In the genomic region with DNA sequence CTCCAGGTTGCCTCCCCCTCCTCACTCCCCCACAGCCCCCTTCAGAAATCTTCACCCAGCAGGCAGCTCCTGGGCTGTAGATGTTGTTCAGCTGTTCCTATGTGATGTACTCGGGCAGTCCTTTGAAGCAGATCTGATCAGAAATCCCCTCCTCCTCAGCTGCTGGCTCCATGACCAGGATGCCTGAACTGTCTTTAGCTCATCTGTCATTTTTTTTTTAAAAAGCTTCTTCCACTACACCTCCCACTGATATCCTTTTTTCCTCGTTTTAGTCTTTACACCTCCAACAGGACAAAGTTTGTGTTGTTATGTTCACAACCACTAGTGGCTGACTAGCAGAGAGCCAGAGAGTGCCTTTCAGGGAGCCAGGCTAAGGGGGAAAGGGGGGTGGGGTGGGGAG, we compare ENCODE assay signal across 9 mouse cellular contexts.
DNase-seq lines count a peak whose midpoint lies in the region; ATAC-seq and TF ChIP-seq lines count a peak whose summit lies in the region.
"Had no signal": no experiment of that assay in that cellular context is flagged by ENCODE, and none has a peak within 500 bp of the region (broad histone marks: within the 10 kb centered on the region; RNA-seq: fewer than 3 reads in every experiment).

No protein-coding gene starts in this region.

- WGBS in kidney, embryonic 15.5 days = 0% methylated on average over 2 of the region's 2 CpGs
- 26% methylated on average over 2 of the region's 2 CpGs for WGBS in intestine, embryonic 15.5 days

- peak overlapping the region; percentile 93 for H3K27ac ChIP-seq in kidney, embryonic 15.5 days
- no peak overlapping the region for H3K27ac ChIP-seq in embryonic fibroblast, embryonic 13.5 days (ENCODE audit: insufficient read depth, low read length)
- H3K27ac ChIP-seq in intestine, embryonic 15.5 days = no peak overlapping the region

- peak overlapping the region; percentile 83; the same call in 1 of the 2 replicates for H3K9ac ChIP-seq in kidney, embryonic 15.5 days
- H3K9ac ChIP-seq in intestine, embryonic 15.5 days = no peak overlapping the region

- no peak for DNase-seq in kidney, postnatal 36 days
- DNase-seq in B cell, adult 2 months = no peak
- no peak for DNase-seq in thymus, postnatal 4 days
- no peak for DNase-seq in cerebellum, adult 8-10 months

- no peak for TF ChIP-seq POLR2A in embryonic fibroblast, embryonic 13.5 days (IDR thresholded peaks at IDR 0.05; ENCODE audit: low read depth, low read length)
- no peak for TF ChIP-seq POLR2A in myocyte (IDR thresholded peaks at IDR 0.05; ENCODE audit: insufficient read length, low read depth)

- H3K4me2 ChIP-seq in kidney, embryonic 15.5 days = peak overlapping the region; percentile 95
- peak overlapping the region; percentile 94 for H3K4me2 ChIP-seq in intestine, embryonic 15.5 days (replicated peaks)
- peak overlapping the region; percentile 81 for H3K4me2 ChIP-seq in myocyte (ENCODE audit: low read depth)

- no peaks in the 10 kb centered on the region for H3K9me3 ChIP-seq in kidney, embryonic 15.5 days (replicated peaks)
- no peaks in the 10 kb centered on the region for H3K9me3 ChIP-seq in intestine, embryonic 15.5 days

- ATAC-seq in kidney, embryonic 15.5 days (replicated peaks; ENCODE audit: low FRiP score) = no peak; the same call in 1 of the 2 replicates
- ATAC-seq in intestine, embryonic 15.5 days = no peak

- H3K79me2 ChIP-seq in myocyte (ENCODE audit: control insufficient read depth, insufficient read depth) = no peaks in the 10 kb centered on the region

- H3K36me3 ChIP-seq in kidney, embryonic 15.5 days = no peaks in the 10 kb centered on the region
- no peaks in the 10 kb centered on the region for H3K36me3 ChIP-seq in intestine, embryonic 15.5 days
- H3K36me3 ChIP-seq in myocyte (ENCODE audit: control insufficient read depth, insufficient read depth) = no peaks in the 10 kb centered on the region
- H3K36me3 ChIP-seq: G1E had no signal

- peaks cover 39% of the 10 kb centered on the region for H3K4me1 ChIP-seq in kidney, embryonic 15.5 days
- H3K4me1 ChIP-seq in embryonic fibroblast, embryonic 13.5 days (ENCODE audit: control insufficient read depth, insufficient read depth, low read length) = no peaks in the 10 kb centered on the region
- 0 out of 2 replicates have a peak, but pooled peaks cover 2% of the 10 kb centered on the region for H3K4me1 ChIP-seq in intestine, embryonic 15.5 days (replicated peaks)

- peak overlapping the region; percentile 83 for H3K4me3 ChIP-seq in kidney, embryonic 15.5 days (replicated peaks)
- peak overlapping the region; percentile 65; the same call in 1 of the 2 replicates for H3K4me3 ChIP-seq in embryonic fibroblast, embryonic 13.5 days (ENCODE audit: insufficient read depth, low read length)
- H3K4me3 ChIP-seq in intestine, embryonic 15.5 days (replicated peaks) = peak overlapping the region; percentile 68
- H3K4me3 ChIP-seq in myocyte = peak overlapping the region; percentile 68

- no peak for TF ChIP-seq CTCF in embryonic fibroblast, embryonic 13.5 days (IDR thresholded peaks at IDR 0.05; ENCODE audit: borderline replicate concordance, insufficient read depth, low read length)

- peaks cover 19% of the 10 kb centered on the region for H3K27me3 ChIP-seq in kidney, embryonic 15.5 days
- H3K27me3 ChIP-seq in intestine, embryonic 15.5 days (replicated peaks) = peaks cover 15% of the 10 kb centered on the region
- H3K27me3 ChIP-seq in myocyte (ENCODE audit: control insufficient read depth, insufficient read depth, insufficient read length) = no peaks in the 10 kb centered on the region

- no peak overlapping the region for H3ac ChIP-seq in myocyte (ENCODE audit: control insufficient read depth, insufficient read length)

TF ChIP-seq in myocyte, 11 proteins besides CTCF, POLR2A, EP300 and RAD21:
- no peak for TF ChIP-seq MYOD1 (IDR thresholded peaks at IDR 0.05; ENCODE audit: control insufficient read depth in 1 of 3, insufficient read length in 2 of 3, low read depth in 2 of 3)
- no peak for TF ChIP-seq USF1 (IDR thresholded peaks at IDR 0.05; ENCODE audit: low read depth)
- TF ChIP-seq E2F4 (IDR thresholded peaks at IDR 0.05; ENCODE audit: insufficient read depth) = no peak
- TF ChIP-seq REST (IDR thresholded peaks at IDR 0.05; ENCODE audit: insufficient read depth, insufficient read length) = no peak
- no peak for TF ChIP-seq CEBPB (IDR thresholded peaks at IDR 0.05; ENCODE audit: insufficient read depth, poor library complexity, severe bottlenecking)
- no peak for TF ChIP-seq TCF3 (IDR thresholded peaks at IDR 0.05; ENCODE audit: insufficient read length, low read depth)
- TF ChIP-seq TCF12 (IDR thresholded peaks at IDR 0.05; ENCODE audit: insufficient read depth, poor library complexity, severe bottlenecking) = no peak
- no peak for TF ChIP-seq SRF (IDR thresholded peaks at IDR 0.05; ENCODE audit: control insufficient read depth, insufficient read length, low read depth)
- no peak for TF ChIP-seq MYOG (IDR thresholded peaks at IDR 0.05; ENCODE audit: control insufficient read depth in 1 of 3, insufficient read depth in 1 of 3, insufficient read length in 2 of 3, low read depth in 2 of 3)
